Mouse (Mus musculus): ENCODE data around the gene Zfp28. TPM values are rescaled to one million over a fixed set of nuclear protein-coding genes. Genes with fewer than 3 reads are reported as not detected.
"Not testable (repeated sequence)": the region's sequence is repeated elsewhere in the genome, so short reads cannot be mapped to it uniquely, and the experiment has no call there.

Zfp28 gene
- polyA plus RNA-seq, 1 experiment = 1.4 TPM

DNA sequence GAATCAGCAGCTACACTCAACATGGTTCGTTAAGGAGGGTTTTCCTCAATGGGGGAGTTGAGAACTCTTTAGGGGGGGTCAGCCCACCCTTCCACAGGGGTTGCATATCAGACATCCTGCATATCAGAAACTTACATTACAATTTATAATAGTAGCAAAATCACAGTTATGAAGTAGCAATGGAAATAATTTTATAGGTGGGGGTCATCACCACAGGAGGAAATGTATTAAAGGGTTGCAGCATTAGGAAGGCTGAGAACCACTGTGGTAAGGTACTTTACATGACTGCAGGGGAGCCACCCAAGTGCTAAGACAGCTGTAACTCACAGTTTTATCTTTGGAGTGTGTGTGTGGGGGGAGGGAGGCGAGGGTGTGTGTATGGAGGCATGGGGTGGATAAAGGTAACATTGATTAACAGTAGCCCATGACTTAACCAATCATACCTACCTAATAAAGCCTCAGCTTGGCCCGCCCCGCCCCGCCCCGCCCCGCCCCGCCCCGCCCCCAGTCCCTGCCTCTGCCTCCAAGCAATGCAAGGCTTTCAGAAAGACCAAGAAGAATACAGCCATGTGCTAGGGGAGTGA is 22.5 kb upstream of the Zfp28 start:
- Histone ChIP-seq H3K4me3 (ENCODE audit: control insufficient read depth, insufficient read depth, low read length) (no peak overlapping the region), H3K27me3 (ENCODE audit: control insufficient read depth, insufficient read depth, low read length) (no peaks in the 10 kb centered on the region), H3K27ac (ENCODE audit: control insufficient read depth, insufficient read depth, low read length) (no peak overlapping the region), H3K4me1 (replicated peaks; ENCODE audit: control insufficient read depth, insufficient read depth, low read length) (peaks cover 3% of the 10 kb centered on the region), H3K36me3 (ENCODE audit: control insufficient read depth, insufficient read depth, low read length) (no peaks in the 10 kb centered on the region)
- WGBS = 50% methylated on average over 9 of the region's 9 CpGs
- no peak for DNase-seq
- TF ChIP-seq CTCF (IDR thresholded peaks at IDR 0.05; ENCODE audit: borderline replicate concordance, control insufficient read depth, extremely low read depth, insufficient read depth, low read length, poor library complexity) (no peak), POLR2A (IDR thresholded peaks at IDR 0.05; ENCODE audit: control insufficient read depth, extremely low read depth, insufficient read depth, low read length, poor library complexity) (no peak)

- H3K27ac ChIP-seq (ENCODE audit: control insufficient read depth, insufficient read depth, low read length) = 0 out of 2 replicates have a peak overlapping the region, but pooled peaks have one; percentile 35
- no peaks in the 10 kb centered on the region for H3K36me3 ChIP-seq (ENCODE audit: control insufficient read depth, insufficient read depth, low read length)
- no peaks in the 10 kb centered on the region for H3K27me3 ChIP-seq (ENCODE audit: control insufficient read depth, insufficient read depth, low read length)
- no peak for DNase-seq
- WGBS = 33% methylated on average over 7 of the region's 7 CpGs
- H3K4me1 ChIP-seq (replicated peaks; ENCODE audit: control insufficient read depth, insufficient read depth, low read length) = peaks cover 3% of the 10 kb centered on the region
- peak overlapping the region; percentile 88 for H3K4me3 ChIP-seq (ENCODE audit: control insufficient read depth, insufficient read depth, low read length)
- no peak for TF ChIP-seq CTCF (IDR thresholded peaks at IDR 0.05; ENCODE audit: borderline replicate concordance, control insufficient read depth, extremely low read depth, insufficient read depth, low read length, poor library complexity)
- TF ChIP-seq POLR2A (IDR thresholded peaks at IDR 0.05; ENCODE audit: control insufficient read depth, extremely low read depth, insufficient read depth, low read length, poor library complexity) = no peak
Observed at GRCm38 (mm10) chr7:6361756-6362155, 21.3 kb upstream of the Zfp28 start.

DNA sequence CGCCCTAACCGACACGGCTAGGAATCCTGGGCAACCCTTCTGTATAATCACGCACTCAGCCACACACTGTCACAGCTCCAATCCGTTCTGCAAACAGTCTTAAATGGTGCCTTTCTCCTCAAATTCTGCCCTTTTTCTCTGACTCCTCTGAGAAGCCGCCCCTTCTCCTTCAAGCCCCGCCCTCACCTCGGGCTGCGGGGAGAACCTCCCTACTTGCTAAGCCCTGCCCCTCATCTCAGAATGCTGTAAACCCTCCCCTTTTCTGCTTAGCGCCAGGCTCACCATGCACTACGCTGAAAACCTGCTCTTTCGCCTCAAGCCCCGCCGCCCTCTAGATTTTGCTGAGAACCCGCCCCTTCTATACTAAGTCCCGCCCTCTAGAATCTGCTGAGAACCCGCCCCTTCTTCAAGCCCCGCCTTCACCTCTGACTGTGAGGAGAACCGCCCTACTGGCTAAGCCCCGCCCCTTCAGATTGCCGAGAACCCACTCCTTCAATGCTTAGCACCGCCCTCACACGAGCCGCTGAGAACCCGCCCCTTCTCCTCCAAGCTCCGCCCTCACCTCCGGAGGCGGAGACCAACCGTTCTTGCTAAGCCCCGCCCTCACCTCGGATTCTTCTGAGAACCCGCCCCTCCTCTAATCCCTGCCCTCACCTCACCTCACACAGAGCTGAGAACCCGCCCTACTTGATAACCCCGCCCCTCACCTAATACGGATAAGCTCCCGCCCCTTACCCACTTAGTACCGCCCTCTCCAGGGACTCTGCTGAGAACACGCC is 20.6 kb upstream of the Zfp28 start:
- Histone ChIP-seq H3K27me3 (ENCODE audit: control insufficient read depth, insufficient read depth, low read length) (no peaks in the 10 kb centered on the region), H3K27ac (ENCODE audit: control insufficient read depth, insufficient read depth, low read length) (peak overlapping the region; percentile 75; the same call in 1 of the 2 replicates), H3K4me3 (ENCODE audit: control insufficient read depth, insufficient read depth, low read length) (peak overlapping the region; percentile 88), H3K36me3 (ENCODE audit: control insufficient read depth, insufficient read depth, low read length) (no peaks in the 10 kb centered on the region), H3K4me1 (replicated peaks; ENCODE audit: control insufficient read depth, insufficient read depth, low read length) (peaks cover 3% of the 10 kb centered on the region)
- peak; percentile 89 for DNase-seq
- WGBS = under 1% methylated on average over 38 of the region's 38 CpGs
- peak; percentile 36; the same call in 1 of the 2 replicates for TF ChIP-seq POLR2A (IDR thresholded peaks at IDR 0.05; ENCODE audit: control insufficient read depth, extremely low read depth, insufficient read depth, low read length, poor library complexity)
- TF ChIP-seq CTCF (IDR thresholded peaks at IDR 0.05; ENCODE audit: borderline replicate concordance, control insufficient read depth, extremely low read depth, insufficient read depth, low read length, poor library complexity) = no peak

GRCm38 (mm10) chr7:6363047-6363488 is 20.0 kb upstream of the Zfp28 start, which contains the start of gene Zfp78:
Gene Zfp78 (plus strand): TSS chr7:6363280.
- Histone ChIP-seq H3K4me3 (ENCODE audit: control insufficient read depth, insufficient read depth, low read length) (peak within 1 kb of the TSS; percentile 88), H3K4me1 (replicated peaks; ENCODE audit: control insufficient read depth, insufficient read depth, low read length) (peaks cover 3% of the 10 kb centered on the region), H3K27me3 (ENCODE audit: control insufficient read depth, insufficient read depth, low read length) (no peaks in the 10 kb centered on the region), H3K27ac (ENCODE audit: control insufficient read depth, insufficient read depth, low read length) (peak within 1 kb of the TSS; percentile 75), H3K36me3 (ENCODE audit: control insufficient read depth, insufficient read depth, low read length) (no peaks in the 10 kb centered on the region)
- WGBS = under 1% methylated on average over 23 of the region's 23 CpGs
- peak; percentile 77 for DNase-seq
- peak; percentile 43; the same call in 1 of the 2 replicates for TF ChIP-seq POLR2A (IDR thresholded peaks at IDR 0.05; ENCODE audit: control insufficient read depth, extremely low read depth, insufficient read depth, low read length, poor library complexity)
- TF ChIP-seq CTCF (IDR thresholded peaks at IDR 0.05; ENCODE audit: borderline replicate concordance, control insufficient read depth, extremely low read depth, insufficient read depth, low read length, poor library complexity) = 0 out of 2 replicates have a peak, but pooled peaks have one; percentile 21

DNA sequence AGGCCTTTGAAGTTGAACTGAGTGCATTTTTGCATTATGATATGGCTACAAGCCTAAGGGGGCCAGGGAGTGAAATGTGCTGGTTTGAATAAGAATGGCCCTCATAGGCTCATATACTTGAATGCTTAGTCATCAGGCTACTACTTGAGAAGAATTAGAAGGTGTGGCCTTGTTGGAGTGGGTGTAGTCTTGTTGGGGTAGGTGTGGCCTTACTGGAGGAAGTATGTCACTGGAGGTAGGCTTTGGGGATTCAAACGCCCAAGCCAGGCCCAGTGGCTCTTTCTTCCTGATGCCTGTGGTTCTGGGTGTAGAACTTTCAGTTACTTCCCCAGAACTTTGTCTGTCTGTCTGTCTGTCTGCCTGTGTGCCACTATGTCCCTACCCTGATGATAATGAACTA is 18.3 kb upstream of the Zfp28 start:
- no peaks in the 10 kb centered on the region for H3K36me3 ChIP-seq (ENCODE audit: control insufficient read depth, insufficient read depth, low read length)
- WGBS = 82% methylated on average over 1 of the region's 1 CpGs
- H3K4me1 ChIP-seq (replicated peaks; ENCODE audit: control insufficient read depth, insufficient read depth, low read length) = peaks cover 3% of the 10 kb centered on the region
- no peak overlapping the region for H3K4me3 ChIP-seq (ENCODE audit: control insufficient read depth, insufficient read depth, low read length)
- DNase-seq = no peak
- no peak overlapping the region for H3K27ac ChIP-seq (ENCODE audit: control insufficient read depth, insufficient read depth, low read length)
- TF ChIP-seq POLR2A (IDR thresholded peaks at IDR 0.05; ENCODE audit: control insufficient read depth, extremely low read depth, insufficient read depth, low read length, poor library complexity) (no peak), CTCF (IDR thresholded peaks at IDR 0.05; ENCODE audit: borderline replicate concordance, control insufficient read depth, extremely low read depth, insufficient read depth, low read length, poor library complexity) (no peak)
- no peaks in the 10 kb centered on the region for H3K27me3 ChIP-seq (ENCODE audit: control insufficient read depth, insufficient read depth, low read length)

DNA sequence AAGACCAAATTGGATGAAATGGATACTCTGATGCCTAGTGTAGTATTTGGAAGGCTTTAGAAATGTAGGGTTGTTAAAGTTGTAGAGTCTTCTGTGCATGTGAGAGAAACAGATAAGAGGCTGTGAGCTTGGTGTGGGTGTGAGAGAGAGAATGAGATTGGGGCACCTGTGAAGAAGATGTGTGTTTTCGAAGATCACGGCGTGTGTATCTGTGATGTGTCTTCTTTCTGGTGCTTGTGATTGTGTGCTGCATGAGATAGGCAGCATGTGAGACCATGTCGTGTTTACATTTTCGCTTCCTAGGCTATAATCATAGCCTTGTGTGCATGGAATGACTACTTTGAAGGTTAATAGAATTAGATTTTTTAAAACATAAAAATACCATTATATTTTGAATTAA is 15.9 kb upstream of the Zfp28 start:
- H3K27ac ChIP-seq (ENCODE audit: control insufficient read depth, insufficient read depth, low read length) = no peak overlapping the region
- H3K36me3 ChIP-seq (ENCODE audit: control insufficient read depth, insufficient read depth, low read length) = no peaks in the 10 kb centered on the region
- no peak for DNase-seq
- H3K27me3 ChIP-seq (ENCODE audit: control insufficient read depth, insufficient read depth, low read length) = no peaks in the 10 kb centered on the region
- WGBS = 98% methylated on average over 5 of the region's 5 CpGs
- H3K4me1 ChIP-seq (replicated peaks; ENCODE audit: control insufficient read depth, insufficient read depth, low read length) = peaks cover 3% of the 10 kb centered on the region
- TF ChIP-seq CTCF (IDR thresholded peaks at IDR 0.05; ENCODE audit: borderline replicate concordance, control insufficient read depth, extremely low read depth, insufficient read depth, low read length, poor library complexity) (no peak), POLR2A (IDR thresholded peaks at IDR 0.05; ENCODE audit: control insufficient read depth, extremely low read depth, insufficient read depth, low read length, poor library complexity) (no peak)
- H3K4me3 ChIP-seq (ENCODE audit: control insufficient read depth, insufficient read depth, low read length) = no peak overlapping the region

- H3K4me3 ChIP-seq (ENCODE audit: control insufficient read depth, insufficient read depth, low read length); DNase-seq; H3K4me1 ChIP-seq (replicated peaks; ENCODE audit: control insufficient read depth, insufficient read depth, low read length); H3K36me3 ChIP-seq (ENCODE audit: control insufficient read depth, insufficient read depth, low read length); H3K27me3 ChIP-seq (ENCODE audit: control insufficient read depth, insufficient read depth, low read length); H3K27ac ChIP-seq (ENCODE audit: control insufficient read depth, insufficient read depth, low read length): not testable (repeated sequence)
- 94% methylated on average over 5 of the region's 5 CpGs for WGBS
Observed at GRCm38 (mm10) chr7:6368146-6368545, 14.9 kb upstream of the Zfp28 start.

Measured in thymus, adult 2 months (tissue).